Mouse (Mus musculus) heart, postnatal 0 days (tissue): ENCODE data around the gene Mrps34. TPM values are rescaled to one million over a fixed set of nuclear protein-coding genes. Genes with fewer than 3 reads are reported as not detected.
A peak's percentile ranks its signal among the peaks of the same experiment; 100 is the strongest.

Experiments
- ATAC-seq: fragments of 200-750 bp; cut with Nextera tagmentation; 2 replicates; pipeline ENCODE4 v1.8.0; 2017; ENCODE audit warnings: low read depth, moderate number of reproducible peaks, moderate library complexity; ENCODE audit not compliant: insufficient read depth
- DNase-seq: peaks from one replicate; pipeline ENCODE4 v3.0.0-alpha.2; 2016; ENCODE audit warnings: low spot score
- H3K27ac ChIP-seq: fragments of 300-500 bp; sonication (generic); 2 replicates; pipeline ENCODE4 v1.5.1; 2014; ENCODE audit warnings: low read depth, mild to moderate bottlenecking
- H3K27me3 ChIP-seq: fragments of 300-500 bp; sonication (generic); 2 replicates; pipeline ENCODE4 v1.6.1; 2014; ENCODE audit warnings: low read length, mixed read lengths; ENCODE audit not compliant: control insufficient read depth, insufficient read depth
- H3K36me3 ChIP-seq: fragments of 300-500 bp; sonication (generic); replicated peaks from 2 replicates; pipeline ENCODE4 v1.6.1; 2014; ENCODE audit warnings: low read length, mixed read lengths; ENCODE audit not compliant: control insufficient read depth, insufficient read depth
- H3K4me1 ChIP-seq: fragments of 300-500 bp; sonication (generic); 2 replicates; pipeline ENCODE4 v1.6.1; 2014; ENCODE audit warnings: antibody characterized with exemption; ENCODE audit not compliant: control insufficient read depth, insufficient read depth
- H3K4me2 ChIP-seq: fragments of 300-500 bp; sonication (generic); 2 replicates; pipeline ENCODE4 v1.6.1; 2014; ENCODE audit warnings: low read depth, mild to moderate bottlenecking, low read length, moderate library complexity
- H3K4me3 ChIP-seq: fragments of 300-500 bp; sonication (generic); 2 replicates; pipeline ENCODE4 v1.5.1; 2014; ENCODE audit warnings: low read depth, low read length
- H3K9ac ChIP-seq: fragments of 300-500 bp; sonication (generic); replicated peaks from 2 replicates; pipeline ENCODE4 v1.6.1; 2014; ENCODE audit warnings: low read depth, low read length, mixed read lengths
- H3K9me3 ChIP-seq: fragments of 300-500 bp; sonication (generic); replicated peaks from 2 replicates; pipeline ENCODE4 v1.6.1; 2016; ENCODE audit warnings: low read length; ENCODE audit not compliant: control insufficient read depth
- CTCF ChIP-seq: IDR thresholded peaks from 2 replicates; pipeline ENCODE4 v1.5.1; 2016; ENCODE audit warnings: antibody characterized with exemption, control low read depth, low read depth
- EP300 ChIP-seq: IDR thresholded peaks from 2 replicates; pipeline ENCODE4 v1.6.1; 2016; ENCODE audit warnings: antibody characterized with exemption, low read depth
- WGBS: fragments of 180-500 bp; shearing (Covaris S2); extraction: QIAGEN DNeasy Blood & Tissue Kit; methylation state at CpG from one replicate; pipeline ENCODE4 v1.1.7; 2014; 5-methylcytosine and 5-hydroxymethylcytosine counted together
- polyA plus RNA-seq: library from polyadenylated mRNA; unstranded; fragments of >200 nt; fragmentation: Nextera tagmentation; extraction: Ambion mirVana; gene quantifications from 2 replicates; pipeline ENCODE4 v1.2.1, GENCODE M21; 2015
- total RNA-seq: library from RNA; depleted of rRNA; stranded (reverse); fragments of >200 nt; gene quantifications from 2 replicates; pipeline ENCODE4 v1.2.3, GENCODE M21; 2014; ENCODE audit warnings: low replicate concordance

Gene Mrps34
- total and polyA plus RNA-seq, 2 experiments from 2014 or later = 64.0 to 147 TPM

- no peaks in the 10 kb centered on the region for H3K9me3 ChIP-seq
- no peak for ATAC-seq
- H3K36me3 ChIP-seq = no peaks in the 10 kb centered on the region
- 21% methylated on average over 1 of the region's 1 CpGs for WGBS
- no peaks in the 10 kb centered on the region for H3K4me1 ChIP-seq
- no peaks in the 10 kb centered on the region for H3K27me3 ChIP-seq
- TF ChIP-seq CTCF (no peak), EP300 (no peak)
- no peak overlapping the region for H3K4me3 ChIP-seq
- DNase-seq = no peak
- no peak overlapping the region for H3K27ac ChIP-seq
- H3K4me2 ChIP-seq = no peak overlapping the region
- no peak overlapping the region for H3K9ac ChIP-seq
These were observed 20.5 kb upstream of the Mrps34 start for GRCm38 (mm10) chr17:24874405-24874745.

DNA sequence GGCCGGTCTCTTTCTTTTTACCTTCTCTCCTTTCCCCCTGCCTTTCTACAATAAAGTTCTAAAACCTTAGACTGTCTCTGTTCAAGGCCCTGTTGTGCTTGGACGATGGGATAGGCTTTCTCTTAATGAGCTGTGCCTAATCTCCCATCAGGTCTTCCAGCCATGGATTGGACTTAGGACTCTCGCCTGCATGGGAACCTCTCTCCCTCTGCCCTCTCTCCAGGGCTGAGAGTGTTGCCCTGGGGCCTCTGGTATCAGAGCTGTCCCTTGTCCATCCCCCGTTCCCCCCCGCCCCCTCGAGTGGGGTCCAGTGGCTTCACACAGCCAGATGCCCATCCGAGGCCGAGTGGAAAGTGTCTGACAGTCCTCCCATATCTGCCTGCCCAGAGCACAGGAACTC lies 19.9 kb upstream of the Mrps34 start:
- H3K4me2 ChIP-seq = no peak overlapping the region
- WGBS = 60% methylated on average over 8 of the region's 8 CpGs

DNA sequence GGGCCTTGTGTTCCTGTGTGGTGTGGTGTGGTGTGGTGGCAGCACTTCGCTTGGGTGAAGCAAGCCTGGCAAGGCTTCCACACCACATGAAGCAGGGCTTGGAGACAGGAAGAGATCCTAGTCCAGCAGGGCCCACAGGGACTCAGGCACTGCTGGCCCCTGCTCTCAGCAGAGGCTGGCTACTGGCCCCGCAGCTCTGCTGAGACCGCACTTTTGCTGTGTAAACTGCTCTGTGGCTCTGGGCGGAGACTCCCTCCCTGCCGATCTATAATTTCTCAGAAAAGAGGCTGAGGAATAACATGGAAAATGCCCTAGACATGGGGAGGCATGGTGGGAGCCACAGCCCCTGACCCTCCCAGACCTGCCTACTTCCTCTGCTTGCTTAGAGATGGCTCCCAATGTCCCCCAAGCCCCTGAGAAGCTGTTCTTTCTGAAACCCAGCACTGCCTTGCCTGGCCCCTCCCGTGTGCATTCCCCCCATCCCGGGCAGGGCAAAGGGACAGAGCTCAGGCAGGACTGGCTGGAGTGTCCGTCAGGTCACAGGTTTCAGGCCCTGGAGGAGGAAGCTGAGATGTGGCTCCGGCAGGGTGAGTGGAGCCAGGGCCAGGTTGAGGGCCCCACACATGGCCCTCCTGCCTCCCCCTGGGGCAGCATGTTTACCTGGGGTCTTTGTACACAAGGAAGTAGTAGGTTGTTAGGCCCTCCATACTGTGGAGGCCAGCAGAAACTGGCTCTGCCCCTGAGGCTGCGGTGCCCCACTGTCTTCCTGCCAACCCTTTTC lies 17.4 kb upstream of the Mrps34 start:
- no peak for ATAC-seq

More for the DNA sequence above, 19.9 kb upstream of the Mrps34 start:
- Histone ChIP-seq H3K27ac (no peak overlapping the region), H3K36me3 (no peaks in the 10 kb centered on the region), H3K4me1 (no peaks in the 10 kb centered on the region), H3K4me3 (no peak overlapping the region), H3K9ac (no peak overlapping the region), H3K9me3 (no peaks in the 10 kb centered on the region), H3K27me3 (no peaks in the 10 kb centered on the region)
- no peak for ATAC-seq
- DNase-seq = no peak
- TF ChIP-seq CTCF = no peak
- TF ChIP-seq EP300 = no peak

DNA sequence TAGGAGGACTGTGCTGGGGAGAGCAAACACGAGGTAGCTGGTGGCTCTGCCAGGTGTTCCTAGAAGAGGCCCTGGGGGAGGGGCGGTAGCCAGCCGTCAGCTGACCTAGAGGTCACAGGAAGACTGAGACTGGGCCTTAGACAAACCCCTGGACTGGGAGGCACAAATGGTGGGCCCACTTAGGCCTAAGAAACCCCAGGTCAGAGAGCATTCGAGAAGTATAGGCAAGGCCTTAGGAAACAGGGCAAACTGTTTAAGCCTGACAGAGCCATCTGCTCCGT lies 16.9 kb upstream of the Mrps34 start:
- H3K9ac ChIP-seq = 0 out of 2 replicates have a peak overlapping the region, but pooled peaks have one; percentile 28
- WGBS = 40% methylated on average over 5 of the region's 5 CpGs
- TF ChIP-seq CTCF (no peak), EP300 (no peak)
- no peak overlapping the region for H3K4me2 ChIP-seq
- no peaks in the 10 kb centered on the region for H3K4me1 ChIP-seq
- H3K27ac ChIP-seq = no peak overlapping the region
- no peak overlapping the region for H3K4me3 ChIP-seq
- no peak for DNase-seq
- H3K9me3 ChIP-seq = no peaks in the 10 kb centered on the region
- ATAC-seq = no peak
- no peaks in the 10 kb centered on the region for H3K27me3 ChIP-seq
- peaks cover 3% of the 10 kb centered on the region for H3K36me3 ChIP-seq

More for the DNA sequence above, 17.4 kb upstream of the Mrps34 start:
- Histone ChIP-seq H3K9ac (0 out of 2 replicates have a peak overlapping the region, but pooled peaks have one; percentile 28), H3K27me3 (no peaks in the 10 kb centered on the region), H3K4me1 (no peaks in the 10 kb centered on the region), H3K9me3 (no peaks in the 10 kb centered on the region), H3K4me2 (no peak overlapping the region), H3K4me3 (no peak overlapping the region), H3K27ac (no peak overlapping the region), H3K36me3 (no peaks in the 10 kb centered on the region)
- TF ChIP-seq CTCF (no peak), EP300 (no peak)
- WGBS = 56% methylated on average over 10 of the region's 10 CpGs
- no peak for DNase-seq

GRCm38 (mm10) chr17:24878531-24878930 lies 16.4 kb upstream of the Mrps34 start:
- Histone ChIP-seq H3K9ac (no peak overlapping the region), H3K27ac (no peak overlapping the region)
- 71% methylated on average over 8 of the region's 8 CpGs for WGBS

More at GRCm38 (mm10) chr17:24878531-24878930, 16.4 kb upstream of the Mrps34 start:
- no peaks in the 10 kb centered on the region for H3K9me3 ChIP-seq
- no peak for TF ChIP-seq EP300
- no peak for TF ChIP-seq CTCF
- no peak overlapping the region for H3K4me3 ChIP-seq
- H3K4me2 ChIP-seq = no peak overlapping the region
- H3K36me3 ChIP-seq = peaks cover 7% of the 10 kb centered on the region
- ATAC-seq = no peak
- DNase-seq = no peak
- H3K27me3 ChIP-seq = no peaks in the 10 kb centered on the region
- H3K4me1 ChIP-seq = no peaks in the 10 kb centered on the region
